Mouse (Mus musculus) T-cell, adult 2 months (primary cell): ENCODE data around the gene Prm3.

Experiments
- DNase-seq: peaks from one replicate; pipeline ENCODE4 v3.0.0; 2022; ENCODE audit warnings: low spot score

The Prm3 gene

DNA sequence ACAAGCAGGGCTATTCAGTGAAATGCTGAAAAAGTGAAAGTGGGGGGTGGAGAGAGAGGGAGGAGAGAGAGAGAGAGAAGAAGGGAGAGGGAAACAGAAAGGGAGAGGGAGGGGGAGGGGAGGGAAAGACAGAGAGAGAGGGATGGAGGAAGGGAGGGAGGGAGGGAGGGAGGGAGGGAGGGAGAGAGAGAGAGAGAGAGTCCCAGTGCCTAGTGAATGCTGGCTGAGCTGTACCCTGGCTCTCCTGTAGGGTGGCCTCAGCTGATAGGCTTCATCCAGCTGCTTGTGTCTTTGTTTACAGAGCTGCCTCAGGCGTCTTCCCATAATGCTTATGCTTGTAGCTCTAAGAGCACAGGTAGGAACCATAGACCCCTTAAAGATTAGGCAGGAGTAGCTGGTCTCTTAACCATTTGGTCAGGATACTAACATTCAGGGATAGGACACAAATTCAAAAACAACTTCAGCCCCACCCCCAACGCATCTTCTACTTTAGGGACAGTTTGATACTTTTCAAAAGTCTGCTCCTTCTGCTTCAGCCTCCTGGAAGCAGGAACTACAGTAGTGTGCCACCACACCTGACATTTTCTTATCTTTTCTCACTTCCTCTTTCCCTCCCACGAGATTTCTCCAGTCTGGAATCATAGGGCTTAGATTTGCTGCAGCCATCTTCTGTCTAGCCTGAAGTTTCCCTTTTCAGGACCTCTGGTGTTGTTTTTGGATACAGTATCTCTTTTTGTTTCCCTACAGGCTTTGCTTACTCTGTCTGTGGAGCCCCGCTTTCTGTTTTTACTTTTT lies 20.0 kb downstream of the Prm3 start:
- DNase-seq, result peak; percentile 27

DNA sequence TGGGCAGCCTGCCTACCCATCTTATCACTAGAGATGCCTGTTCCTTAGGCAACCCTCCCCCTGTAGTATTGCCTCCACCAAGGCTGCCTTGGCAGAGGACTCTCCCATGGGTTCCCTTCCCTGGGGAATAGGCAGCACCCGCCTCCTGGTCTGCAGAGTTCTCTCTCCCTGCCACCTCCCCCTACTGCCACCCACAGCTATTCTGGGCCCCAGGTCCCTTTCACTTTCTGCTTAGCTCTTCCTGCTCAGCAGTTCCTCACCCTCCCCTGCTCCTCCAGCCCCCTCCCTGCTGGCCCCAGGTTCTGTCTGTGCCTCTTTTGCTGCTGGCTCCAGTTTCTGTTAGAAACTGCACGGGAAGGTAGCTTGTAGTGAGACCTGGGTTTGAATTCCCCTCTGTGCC lies 21.1 kb downstream of the Prm3 start:
- DNase-seq, result peak; percentile 68

DNA sequence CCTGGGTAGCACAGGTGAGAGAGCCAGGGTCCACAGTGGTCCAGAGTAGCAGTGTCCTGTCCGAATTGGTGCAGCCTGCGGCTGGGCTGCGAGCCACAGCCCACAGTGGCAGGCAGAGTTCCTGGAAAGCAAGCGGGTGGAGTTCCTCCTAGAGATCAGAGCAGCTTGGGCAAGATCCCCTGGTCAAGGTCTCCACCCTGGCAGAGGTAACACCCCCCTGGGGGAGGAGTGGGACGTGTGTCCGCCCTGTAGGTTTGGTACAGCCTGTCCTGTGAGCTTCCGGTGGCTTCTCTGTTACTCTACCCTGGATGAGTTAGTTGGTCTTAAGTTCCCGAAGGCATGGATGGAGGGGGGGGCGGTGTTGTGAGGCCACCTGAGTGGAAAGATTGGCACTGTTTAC lies 21.9 kb downstream of the Prm3 start:
- DNase-seq, result no peak

DNA sequence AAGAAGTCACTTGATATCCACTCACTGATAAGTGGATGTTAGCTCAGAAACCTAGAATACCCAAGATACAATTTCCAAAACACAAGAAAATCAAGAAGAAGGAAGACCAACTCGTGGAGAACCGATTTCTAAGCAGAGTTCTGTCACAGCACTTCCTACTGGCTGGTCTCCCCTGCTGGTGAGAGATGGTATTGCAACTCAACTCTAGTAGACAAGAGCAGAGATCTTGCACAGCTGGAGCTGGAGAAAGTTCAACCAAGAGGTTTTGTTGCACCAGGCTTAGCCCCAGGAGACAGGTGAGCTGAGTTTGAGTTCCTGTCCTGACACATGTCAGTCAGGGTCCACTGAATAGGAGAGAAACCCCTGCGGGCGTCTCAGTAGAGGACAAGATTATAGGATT lies 23.6 kb downstream of the Prm3 start:
- DNase-seq, result peak; percentile 79

DNA sequence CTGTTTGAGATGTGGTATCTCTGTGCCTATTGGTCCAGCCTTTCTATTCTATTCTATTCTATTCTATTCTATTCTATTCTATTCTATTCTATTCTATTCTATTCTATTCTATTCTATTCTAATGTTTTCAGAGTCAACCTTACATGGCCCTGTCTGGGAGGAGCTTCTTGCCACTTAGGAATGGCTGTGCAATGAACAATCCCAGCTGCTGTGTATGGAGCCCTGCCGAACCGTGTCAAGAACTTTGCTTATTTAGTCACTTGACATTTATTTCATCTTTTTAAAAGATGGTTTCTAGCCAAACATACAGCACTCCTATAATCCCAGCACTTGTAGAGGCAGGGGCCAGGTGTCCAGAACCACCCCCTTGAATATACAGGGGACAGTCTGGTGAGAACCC lies 26.4 kb downstream of the Prm3 start:
- no peak for DNase-seq

DNA sequence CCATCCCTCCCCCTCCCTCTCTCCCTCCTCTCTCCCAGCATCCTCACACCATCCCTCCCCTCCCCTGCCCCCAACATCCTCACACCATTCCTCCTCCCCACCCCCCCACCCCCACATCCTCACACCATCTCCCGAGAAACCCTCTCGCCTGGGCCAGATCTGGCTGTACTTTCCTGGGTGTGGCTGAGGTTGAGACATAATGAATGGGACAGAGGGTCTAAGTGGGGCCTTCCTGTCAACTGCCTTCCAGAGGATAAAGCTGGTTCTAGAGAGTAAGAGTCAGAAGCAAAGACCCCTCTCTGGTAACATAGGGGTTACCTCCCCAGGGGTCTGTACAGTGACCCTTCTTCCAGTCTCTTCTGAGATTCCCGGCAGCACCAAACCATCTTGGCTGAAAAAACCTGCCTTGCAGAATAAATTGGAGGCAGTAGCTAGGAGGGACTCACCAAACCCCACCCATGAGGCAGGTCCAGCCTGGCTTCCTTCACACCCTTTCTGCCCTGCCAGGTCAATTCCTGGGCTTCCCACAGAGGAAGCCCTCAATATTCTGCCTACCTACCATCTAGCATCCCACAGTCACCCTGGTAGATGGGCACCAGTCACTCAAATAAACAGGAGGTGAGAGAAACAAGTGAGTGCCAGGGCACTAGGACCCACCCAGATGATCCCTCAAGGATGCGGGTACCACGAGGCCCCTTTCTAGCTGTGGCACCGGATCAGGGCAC lies 27.0 kb downstream of the Prm3 start:
- no peak for DNase-seq

DNA sequence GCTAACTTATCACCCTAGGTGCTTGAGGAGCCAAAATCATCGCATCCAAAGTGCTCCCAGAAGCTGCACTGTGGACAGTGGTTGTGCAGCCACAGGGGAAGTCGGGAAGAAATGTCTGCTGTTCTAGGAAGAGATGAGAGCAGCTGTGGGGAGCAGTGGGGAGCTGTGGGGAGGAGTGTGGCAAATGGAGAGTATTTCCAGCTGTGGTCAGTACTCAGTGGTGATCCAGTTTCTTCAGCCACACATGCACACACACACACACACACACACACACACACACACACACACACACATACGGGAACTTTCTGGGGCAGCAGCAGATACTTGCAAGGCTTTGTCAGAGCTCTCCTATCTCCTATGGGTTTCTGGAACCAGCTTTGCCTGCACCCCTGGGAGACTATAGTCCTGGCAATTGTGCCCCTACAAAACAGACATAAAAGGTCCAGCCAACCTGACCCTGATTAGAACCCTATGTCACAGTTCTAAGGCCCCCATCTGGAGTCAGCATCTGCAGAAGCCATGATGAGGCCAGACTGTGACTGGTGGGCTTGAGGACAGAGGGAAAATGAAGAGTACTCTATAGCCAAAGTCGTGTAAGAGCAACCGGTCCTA lies 28.0 kb downstream of the Prm3 start:
- no peak for DNase-seq

DNA sequence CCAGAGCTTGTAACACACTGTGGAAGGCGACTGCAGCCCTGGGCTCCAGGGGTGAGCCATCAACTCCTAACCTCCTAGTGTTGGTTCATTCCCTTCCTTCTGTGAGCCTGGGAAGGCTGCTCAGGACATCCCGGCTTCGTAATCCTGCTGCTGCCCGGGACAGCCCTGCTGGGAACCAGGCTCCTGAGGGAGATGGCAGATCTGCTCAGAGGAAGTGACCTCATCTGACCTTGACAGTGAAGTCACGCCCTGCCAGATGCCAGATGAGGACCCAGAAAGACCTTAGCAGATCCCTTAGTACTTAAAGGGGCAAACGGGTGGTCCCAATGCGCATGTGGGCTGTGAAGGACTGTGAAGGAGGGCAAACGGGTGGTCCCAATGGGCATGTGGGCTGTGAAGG lies 29.5 kb downstream of the Prm3 start:
- no peak for DNase-seq

DNA sequence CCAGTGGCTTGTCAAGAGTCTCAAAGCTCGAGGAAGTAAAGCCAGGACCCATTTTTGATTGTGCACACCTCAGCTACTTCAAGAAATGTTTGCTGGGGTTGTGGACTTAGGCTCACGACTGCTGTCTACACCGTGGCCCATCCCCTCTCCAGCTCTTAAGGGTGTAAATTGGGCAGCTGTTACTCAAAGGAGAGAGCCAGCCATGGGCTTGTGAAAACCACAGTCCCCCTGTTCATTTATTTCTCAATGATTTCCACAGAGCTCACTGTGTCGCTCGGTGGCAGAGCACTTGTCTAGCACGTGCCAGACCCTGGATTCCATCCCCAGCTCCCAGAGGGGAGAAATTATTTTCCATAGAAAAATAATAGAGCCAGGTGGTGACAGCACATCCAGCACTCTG lies 34.5 kb downstream of the Prm3 start:
- no peak for DNase-seq

DNA sequence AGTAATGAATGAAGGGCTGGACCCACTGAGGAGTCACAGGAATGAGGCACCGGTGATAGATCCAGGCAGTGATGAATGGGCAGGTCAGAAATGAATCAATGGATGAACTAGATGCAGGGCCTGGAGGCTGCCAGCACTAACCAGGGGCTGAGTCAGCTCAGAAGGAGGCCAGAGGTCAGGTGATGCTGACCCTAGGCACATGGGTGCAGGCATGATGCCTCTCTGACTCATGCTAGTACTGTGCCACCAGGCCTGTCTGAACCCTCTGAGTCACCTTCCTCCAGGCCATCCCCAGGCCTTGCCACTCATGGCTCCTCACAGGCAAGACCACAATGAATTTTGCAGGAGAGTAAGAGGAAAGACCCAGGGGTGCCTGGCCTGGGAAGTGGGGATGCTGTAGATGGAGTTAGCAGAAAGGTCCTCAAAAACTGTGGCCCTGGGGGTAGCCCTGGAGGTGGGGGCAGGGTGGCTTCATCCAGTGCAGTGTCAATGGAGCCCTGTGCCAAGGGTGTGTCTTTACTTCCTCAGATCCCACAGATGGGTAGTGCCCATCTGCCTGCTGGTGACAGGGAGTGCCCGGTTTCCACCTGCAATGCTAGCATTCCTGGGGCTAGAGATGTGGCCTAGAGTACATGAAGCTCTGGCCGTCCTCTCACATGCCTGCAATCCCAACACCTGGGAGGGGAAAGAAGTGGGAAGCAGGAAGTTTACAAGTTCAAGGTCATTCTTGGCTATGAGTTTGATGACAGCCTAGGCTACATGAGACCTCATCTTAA lies 36.0 kb downstream of the Prm3 start:
- no peak for DNase-seq

DNA sequence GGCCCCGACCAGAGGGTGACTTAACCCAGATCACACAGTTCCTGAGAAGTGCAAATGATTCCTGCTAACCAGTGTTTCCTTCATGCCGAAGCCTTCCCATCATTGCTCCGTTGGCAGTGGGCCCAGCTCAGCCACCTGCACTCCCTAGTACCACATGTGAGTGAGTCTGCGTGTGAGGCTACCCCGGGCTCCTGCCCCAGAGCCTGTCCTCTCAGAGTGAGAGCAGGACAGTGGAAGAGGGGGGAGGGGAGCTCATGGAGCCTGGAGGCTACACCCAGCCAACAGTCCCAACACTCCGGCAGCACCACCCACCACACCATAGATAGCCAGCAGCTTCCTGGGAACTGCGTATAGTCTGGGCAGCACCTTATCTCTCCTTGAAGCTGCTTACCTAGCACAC lies 40.9 kb downstream of the Prm3 start:
- no peak for DNase-seq

DNA sequence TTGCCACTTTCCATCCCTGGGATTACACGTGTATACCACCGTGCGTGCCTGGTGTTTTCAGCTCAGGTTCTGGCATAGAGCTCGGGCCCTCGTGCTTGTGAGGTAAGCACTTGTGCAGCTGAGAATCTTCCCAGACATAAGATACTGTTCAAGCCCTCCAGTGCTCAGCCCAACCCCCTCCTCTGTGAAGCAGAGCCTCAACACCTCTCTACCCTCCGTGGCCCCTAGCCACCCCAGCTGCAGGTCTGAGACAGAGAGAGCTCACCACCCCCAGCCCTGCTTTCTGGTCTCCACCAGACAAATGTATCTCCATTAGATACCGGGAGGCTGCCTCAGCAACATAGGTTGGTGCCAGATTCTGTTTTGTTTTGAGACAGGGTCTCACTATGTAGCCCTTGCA lies 41.5 kb downstream of the Prm3 start:
- no peak for DNase-seq

DNA sequence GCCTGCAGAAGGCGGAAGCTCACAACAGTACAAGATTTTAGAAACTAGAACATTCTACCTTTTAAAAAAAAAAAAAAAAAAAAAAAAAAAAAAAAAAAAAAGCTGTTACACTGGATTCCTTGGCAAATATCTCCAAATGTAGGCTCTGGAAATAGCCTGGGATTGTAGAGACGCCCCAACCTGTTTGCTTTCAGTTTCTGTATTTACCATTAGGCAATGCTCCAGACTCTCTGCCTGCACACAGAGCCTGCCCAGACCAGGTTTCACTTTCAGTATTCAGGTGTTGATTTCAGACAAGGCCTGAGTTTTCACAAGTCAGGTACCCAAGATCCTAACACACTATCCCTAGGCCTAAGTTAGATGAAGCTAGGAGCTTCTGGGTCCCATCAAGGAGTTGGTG lies 49.6 kb downstream of the Prm3 start:
- DNase-seq, result peak; percentile 62
